Comparison of ENCODE assay signal across 8 mouse cellular contexts in the genomic region with DNA sequence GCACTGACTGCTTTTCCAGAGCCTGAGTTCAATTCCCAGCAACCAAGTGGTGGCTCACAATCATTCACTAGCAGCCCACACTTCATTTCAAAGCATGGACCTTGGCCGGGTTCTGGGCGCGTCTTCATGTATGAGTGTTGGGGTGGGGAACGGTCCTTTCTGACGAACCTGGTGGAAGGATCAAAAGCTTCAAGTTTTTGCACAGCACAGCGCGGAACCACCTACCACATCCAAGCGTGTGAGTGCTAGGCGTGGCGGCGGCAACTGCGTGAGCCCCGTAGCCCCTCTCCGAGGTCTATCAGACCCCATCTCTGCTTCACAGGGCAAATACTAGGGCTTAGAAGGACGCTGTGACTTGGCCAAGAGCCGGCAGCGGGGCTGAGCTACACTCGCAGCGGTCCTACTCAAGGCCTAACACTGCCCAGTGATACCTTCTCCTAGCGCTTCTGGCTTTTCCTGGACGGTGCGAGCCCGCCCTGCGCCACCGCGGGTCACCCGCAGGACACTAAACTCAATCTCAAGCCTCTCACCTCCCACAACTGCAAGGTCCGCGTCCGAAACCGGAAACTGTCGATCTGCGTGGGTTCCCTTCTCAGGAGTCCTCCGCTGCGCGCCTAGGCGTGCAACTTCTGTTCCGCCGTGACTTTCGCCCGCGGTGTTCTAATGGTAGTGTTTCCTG. TPM values are rescaled to one million over a fixed set of nuclear protein-coding genes. Genes with fewer than 3 reads are reported as not detected.
DNase-seq lines count a peak whose midpoint lies in the region; ATAC-seq lines count a peak whose summit lies in the region.

No protein-coding gene starts in this region.

- peaks cover 4% of the 10 kb centered on the region; the same call in 1 of the 2 replicates for H3K4me1 ChIP-seq in intestine, embryonic 16.5 days (ENCODE audit: control insufficient read depth, insufficient read depth, low read length)
- peaks cover 9% of the 10 kb centered on the region for H3K4me1 ChIP-seq in midbrain, embryonic 10.5 days

- H3K27ac ChIP-seq in intestine, embryonic 16.5 days (ENCODE audit: low read length) = peak overlapping the region; percentile 98
- peak overlapping the region; percentile 93 for H3K27ac ChIP-seq in midbrain, embryonic 10.5 days (replicated peaks)

- ATAC-seq in intestine, embryonic 16.5 days = peak; percentile 90

- WGBS in intestine, embryonic 16.5 days = under 1% methylated on average over 42 of the region's 42 CpGs
- WGBS in midbrain, embryonic 10.5 days = under 1% methylated on average over 42 of the region's 42 CpGs

- peak overlapping the region; percentile 99 for H3K9ac ChIP-seq in intestine, embryonic 16.5 days (ENCODE audit: low read depth, low read length)

- intact Hi-C loops in left cerebral cortex, postnatal 36 days (cut with DNase I) = no loop called here

- no peaks in the 10 kb centered on the region for H3K27me3 ChIP-seq in intestine, embryonic 16.5 days (replicated peaks; ENCODE audit: control insufficient read depth, insufficient read depth, low read length)
- no peaks in the 10 kb centered on the region for H3K27me3 ChIP-seq in midbrain, embryonic 10.5 days (ENCODE audit: low read depth, poor library complexity, severe bottlenecking)

- peak; percentile 92 for DNase-seq in adrenal gland, postnatal 10 days
- DNase-seq in embryo, embryonic 9.5 days (ENCODE audit: extremely low spot score) = peak; percentile 90
- DNase-seq in gastrocnemius, postnatal 4 days (ENCODE audit: low spot score in 2 of 2) = peak; percentile 78 to 89
- peak; percentile 86 to 87 for DNase-seq in left cerebral cortex, postnatal 36 days (ENCODE audit: low spot score in 2 of 2)
- DNase-seq in midbrain, embryonic 10.5 days (ENCODE audit: low spot score) = peak; percentile 87
- DNase-seq in right cerebral cortex, postnatal 36 days (ENCODE audit: low spot score in 2 of 2) = peak; percentile 74 to 78
- DNase-seq in urinary bladder, postnatal 4 days (ENCODE audit: low spot score in 2 of 2) = peak; percentile 86 to 90

- H3K9me3 ChIP-seq in intestine, embryonic 16.5 days (ENCODE audit: control insufficient read depth, low read length) = no peaks in the 10 kb centered on the region
- H3K9me3 ChIP-seq in midbrain, embryonic 10.5 days (replicated peaks) = no peaks in the 10 kb centered on the region

- H3K4me2 ChIP-seq in intestine, embryonic 16.5 days (ENCODE audit: low read depth, low read length) = peak overlapping the region; percentile 69

- H3K36me3 ChIP-seq in intestine, embryonic 16.5 days (ENCODE audit: control insufficient read depth, insufficient read depth, low read length) = no peaks in the 10 kb centered on the region
- H3K36me3 ChIP-seq in midbrain, embryonic 10.5 days = peaks cover 11% of the 10 kb centered on the region

- H3K4me3 ChIP-seq in intestine, embryonic 16.5 days (ENCODE audit: low read length) = peak overlapping the region; percentile 90
- H3K4me3 ChIP-seq in midbrain, embryonic 10.5 days = peak overlapping the region; percentile 87

RNA-seq across cellular contexts. Expression of a gene that starts 0.5 kb away (rescaled TPM):
- 10 to 100 TPM; 14.4 to 19.7 TPM for total RNA-seq in adrenal gland, postnatal 10 days (2021)
- total RNA-seq in gastrocnemius, postnatal 4 days (2021) = 10 to 100 TPM; 11.6 to 12.1 TPM
- 16.9 and 18.1 TPM in 2 replicates for polyA plus RNA-seq in intestine, embryonic 16.5 days (2015; fragmentation: Nextera tagmentation; extraction: Ambion mirVana)
- total RNA-seq in left cerebral cortex, postnatal 36 days (2021) = 10 to 100 TPM; 11.2 to 17.5 TPM
- polyA plus RNA-seq in midbrain, embryonic 10.5 days (2016; fragmentation: Nextera tagmentation; extraction: Ambion mirVana) = 14.2 and 15.9 TPM in 2 replicates

RNA-seq across cellular contexts. Expression of a gene that starts 35.6 kb away (rescaled TPM):
- 10 to 100 TPM; 29.0 to 31.9 TPM for total RNA-seq in adrenal gland, postnatal 10 days (2021)
- total RNA-seq in gastrocnemius, postnatal 4 days (2021) = 100 to 1,000 TPM in 1 of 2 experiments, 10 to 100 TPM in 1; 96.6 to 121 TPM
- polyA plus RNA-seq in intestine, embryonic 16.5 days (2015; fragmentation: Nextera tagmentation; extraction: Ambion mirVana) = 4.1 and 4.3 TPM in 2 replicates
- 10 to 100 TPM; 35.5 to 36.3 TPM for total RNA-seq in left cerebral cortex, postnatal 36 days (2021)
- polyA plus RNA-seq in midbrain, embryonic 10.5 days (2016; fragmentation: Nextera tagmentation; extraction: Ambion mirVana) = 3.0 and 5.1 TPM in 2 replicates

Comparison
In these comparisons a context has a peak if more than half of its experiments do, and no peak if none do; other contexts are left out.
1. Peak in every context shown above with its lines: DNase-seq, ATAC-seq, H3K4me3 ChIP-seq and H3K27ac ChIP-seq.